Mouse (Mus musculus): ENCODE measurements around the gene Rnf213. TPM values are rescaled to one million over a fixed set of nuclear protein-coding genes. Genes with fewer than 3 reads are reported as not detected.

The Rnf213 gene
- polyA plus RNA-seq, 1 experiment from 2014 or later = 7.0 TPM

DNA sequence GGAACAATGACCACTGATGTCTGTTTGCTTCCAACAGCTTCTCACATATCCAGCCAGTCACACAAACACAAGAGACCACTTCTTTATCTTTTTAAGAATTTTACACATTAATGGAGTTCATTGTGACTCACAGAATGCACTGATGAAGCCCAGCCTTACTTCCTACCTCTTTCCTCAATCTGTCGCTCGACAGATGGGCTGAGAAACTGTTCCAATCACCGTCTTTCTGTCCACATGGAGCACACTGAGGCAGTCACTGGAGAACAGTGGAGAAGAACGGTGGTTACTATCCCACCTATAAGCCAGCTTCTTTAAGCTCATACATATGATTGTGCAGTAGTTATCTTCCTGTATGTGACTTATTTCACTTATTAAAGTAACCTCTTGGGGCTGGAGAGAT is 85.0 kb downstream of the Rnf213 start:
- Histone ChIP-seq H3K27me3 (replicated peaks; ENCODE audit: control insufficient read depth, insufficient read depth, low read length) (no peaks in the 10 kb centered on the region), H3K9ac (ENCODE audit: low read depth, low read length) (no peak overlapping the region), H3K4me3 (ENCODE audit: low read length) (no peak overlapping the region), H3K4me1 (ENCODE audit: control insufficient read depth, insufficient read depth, low read length) (no peaks in the 10 kb centered on the region), H3K36me3 (ENCODE audit: control insufficient read depth, insufficient read depth, low read length) (peaks cover 3% of the 10 kb centered on the region; the same call in 1 of the 2 replicates), H3K27ac (ENCODE audit: low read length) (no peak overlapping the region), H3K9me3 (ENCODE audit: control insufficient read depth, low read length) (no peaks in the 10 kb centered on the region), H3K4me2 (ENCODE audit: low read depth, low read length) (no peak overlapping the region)
- 93% methylated on average over 4 of the region's 4 CpGs for WGBS
- no peak for ATAC-seq

DNA sequence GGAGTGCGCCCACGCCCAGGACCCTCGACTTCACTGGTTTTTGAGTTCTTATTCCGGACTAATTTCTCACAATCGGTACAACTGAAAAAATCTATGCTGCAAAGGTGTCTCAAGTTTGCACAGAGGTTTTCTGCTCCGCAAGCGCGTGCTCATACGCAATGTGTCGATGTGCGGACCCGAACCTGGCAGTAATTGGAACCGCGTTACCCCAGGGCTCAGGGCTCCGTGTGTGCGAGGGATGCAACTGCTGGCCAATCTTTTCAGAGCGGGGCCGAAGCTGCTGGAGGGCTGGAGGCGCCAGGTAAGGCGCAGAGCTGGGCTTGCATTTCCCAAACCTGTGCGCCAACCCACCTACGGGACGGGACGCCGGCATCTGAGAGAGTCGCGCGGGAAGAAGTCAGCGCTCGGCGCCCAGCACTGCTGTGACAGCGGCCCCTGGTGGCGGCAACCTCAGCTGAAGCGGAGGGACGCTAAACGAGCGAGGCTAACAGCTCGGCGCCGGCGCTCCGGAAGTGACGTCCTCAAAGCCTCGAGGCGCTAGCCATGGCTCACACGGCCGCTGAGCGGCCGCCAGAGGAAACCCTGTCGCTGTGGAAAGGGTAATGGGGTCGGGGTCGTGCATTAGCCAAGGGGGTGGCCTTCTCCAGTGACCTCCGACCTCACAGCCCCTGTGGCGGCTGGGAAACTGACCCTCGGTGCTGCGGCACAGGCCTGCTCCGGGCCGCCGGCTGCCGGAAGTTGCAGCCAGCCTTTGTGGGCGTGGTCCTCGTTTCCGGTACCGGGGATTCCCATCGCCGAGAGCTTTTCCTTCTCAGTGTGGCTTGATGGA is 98.2 kb downstream of the Rnf213 start, which contains the start of gene Endov:
Gene Endov (plus strand): TSS at position 487 of the 829 bp plus-strand sequence.
- peak; percentile 98 for ATAC-seq
- WGBS = under 1% methylated on average over 66 of the region's 66 CpGs
- H3K4me1 ChIP-seq (ENCODE audit: control insufficient read depth, insufficient read depth, low read length) = peaks cover 13% of the 10 kb centered on the region
- H3K4me2 ChIP-seq (ENCODE audit: low read depth, low read length) = peak within 1 kb of the TSS; percentile 96
- H3K9me3 ChIP-seq (ENCODE audit: control insufficient read depth, low read length) = no peaks in the 10 kb centered on the region
- H3K9ac ChIP-seq (ENCODE audit: low read depth, low read length) = peak within 1 kb of the TSS; percentile 96
- 0 out of 2 replicates have a peak, but pooled peaks cover 2% of the 10 kb centered on the region for H3K36me3 ChIP-seq (ENCODE audit: control insufficient read depth, insufficient read depth, low read length)
- no peaks in the 10 kb centered on the region for H3K27me3 ChIP-seq (replicated peaks; ENCODE audit: control insufficient read depth, insufficient read depth, low read length)
- H3K27ac ChIP-seq (ENCODE audit: low read length) = peak within 1 kb of the TSS; percentile 90
- H3K4me3 ChIP-seq (ENCODE audit: low read length) = peak within 1 kb of the TSS; percentile 81

DNA sequence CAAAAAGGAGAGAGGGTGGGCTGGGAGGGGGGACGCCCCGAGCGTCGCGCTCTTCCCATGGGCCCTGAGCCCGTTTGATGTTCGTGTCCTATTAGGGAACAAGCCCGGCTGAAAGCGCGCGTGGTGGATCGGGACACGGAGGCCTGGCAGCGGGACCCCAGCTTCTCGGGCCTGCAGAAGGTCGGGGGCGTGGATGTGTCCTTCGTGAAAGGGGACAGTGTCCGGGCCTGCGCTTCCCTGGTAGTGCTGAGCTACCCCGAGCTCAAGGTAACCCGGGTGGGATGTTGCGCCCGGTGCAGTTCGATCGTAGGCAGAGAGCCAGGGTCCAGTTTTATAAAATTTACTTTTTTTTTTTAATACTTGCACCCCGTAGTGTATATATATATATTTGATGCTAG is 98.8 kb downstream of the Rnf213 start:
- H3K9me3 ChIP-seq (ENCODE audit: control insufficient read depth, low read length) = no peaks in the 10 kb centered on the region
- peak overlapping the region; percentile 81 for H3K4me3 ChIP-seq (ENCODE audit: low read length)
- H3K4me1 ChIP-seq (ENCODE audit: control insufficient read depth, insufficient read depth, low read length) = peaks cover 13% of the 10 kb centered on the region
- WGBS = 6% methylated on average over 27 of the region's 27 CpGs
- H3K9ac ChIP-seq (ENCODE audit: low read depth, low read length) = peak overlapping the region; percentile 96
- H3K27me3 ChIP-seq (replicated peaks; ENCODE audit: control insufficient read depth, insufficient read depth, low read length) = no peaks in the 10 kb centered on the region
- no peak for ATAC-seq
- H3K36me3 ChIP-seq (ENCODE audit: control insufficient read depth, insufficient read depth, low read length) = 0 out of 2 replicates have a peak, but pooled peaks cover 2% of the 10 kb centered on the region
- peak overlapping the region; percentile 90 for H3K27ac ChIP-seq (ENCODE audit: low read length)
- H3K4me2 ChIP-seq (ENCODE audit: low read depth, low read length) = peak overlapping the region; percentile 96

DNA sequence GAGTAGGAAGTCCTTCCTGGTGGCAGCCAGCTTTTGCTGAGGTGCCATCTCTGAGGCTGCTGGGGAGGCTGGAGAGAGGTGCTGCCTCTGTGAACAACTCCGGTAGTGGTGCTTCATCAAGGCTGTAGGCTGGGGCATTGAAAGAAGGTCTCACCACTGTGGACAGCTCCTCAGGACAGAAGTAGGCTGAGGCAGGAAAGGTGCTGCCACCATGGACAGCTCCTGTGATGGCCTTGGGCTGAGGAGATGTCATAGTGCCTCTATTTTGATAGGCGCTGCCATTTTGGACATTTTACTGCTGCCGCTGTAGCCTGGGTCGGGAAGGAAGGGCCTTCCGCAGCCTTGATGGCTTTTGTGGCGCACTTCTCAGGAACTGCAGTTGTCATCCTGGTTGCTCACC is 99.9 kb downstream of the Rnf213 start:
- Histone ChIP-seq H3K27ac (ENCODE audit: low read length) (no peak overlapping the region), H3K27me3 (replicated peaks; ENCODE audit: control insufficient read depth, insufficient read depth, low read length) (no peaks in the 10 kb centered on the region), H3K4me1 (ENCODE audit: control insufficient read depth, insufficient read depth, low read length) (peaks cover 13% of the 10 kb centered on the region), H3K9ac (ENCODE audit: low read depth, low read length) (no peak overlapping the region), H3K9me3 (ENCODE audit: control insufficient read depth, low read length) (no peaks in the 10 kb centered on the region), H3K4me2 (ENCODE audit: low read depth, low read length) (peak overlapping the region; percentile 96; the same call in 1 of the 2 replicates), H3K36me3 (ENCODE audit: control insufficient read depth, insufficient read depth, low read length) (0 out of 2 replicates have a peak, but pooled peaks cover under 1% of the 10 kb centered on the region), H3K4me3 (ENCODE audit: low read length) (no peak overlapping the region)
- ATAC-seq = no peak
- 90% methylated on average over 6 of the region's 6 CpGs for WGBS

DNA sequence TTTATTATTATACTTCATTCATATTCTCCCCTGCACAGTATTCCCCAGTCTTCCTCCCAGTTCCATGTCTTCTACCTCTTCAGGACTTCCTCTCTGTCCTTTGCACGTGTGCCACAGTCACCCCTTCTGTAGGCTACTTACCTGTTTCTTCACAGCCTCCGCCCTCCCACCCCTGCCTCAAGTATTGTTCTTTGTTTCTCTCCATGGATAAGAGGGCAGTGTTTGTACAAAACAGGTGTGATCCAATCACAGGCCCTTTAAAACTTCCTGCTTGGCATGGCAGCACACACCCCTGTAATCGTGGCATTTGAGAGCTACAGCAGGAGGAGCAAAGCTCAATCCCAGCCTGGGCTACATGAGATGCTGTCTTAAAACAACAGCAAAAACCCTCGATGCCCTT is 100.6 kb downstream of the Rnf213 start:
- H3K4me2 ChIP-seq (ENCODE audit: low read depth, low read length) = no peak overlapping the region
- no peak for ATAC-seq
- H3K27me3 ChIP-seq (replicated peaks; ENCODE audit: control insufficient read depth, insufficient read depth, low read length) = no peaks in the 10 kb centered on the region

DNA sequence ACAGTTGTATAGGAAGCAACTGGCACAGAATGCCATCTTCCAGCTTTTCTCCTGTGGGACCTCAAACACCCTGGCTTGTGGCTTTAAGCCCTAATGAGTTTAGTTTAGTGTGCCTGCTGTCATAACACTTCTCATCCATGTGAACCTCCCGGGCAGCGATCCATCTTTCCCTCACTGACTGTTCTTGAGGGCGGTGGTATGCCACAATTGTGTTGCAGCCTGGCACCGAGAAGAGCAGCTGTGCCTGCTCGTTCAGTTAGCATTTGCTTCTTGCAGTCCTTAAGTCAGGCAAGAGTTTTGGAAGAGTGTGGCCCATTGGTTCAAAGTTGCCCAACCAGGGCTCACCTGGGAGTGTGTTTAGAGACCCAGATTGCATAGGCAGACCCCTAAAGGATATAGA is 103.2 kb downstream of the Rnf213 start:
- H3K27ac ChIP-seq (ENCODE audit: low read length) = no peak overlapping the region
- H3K4me2 ChIP-seq (ENCODE audit: low read depth, low read length) = no peak overlapping the region
- H3K9me3 ChIP-seq (ENCODE audit: control insufficient read depth, low read length) = no peaks in the 10 kb centered on the region
- no peaks in the 10 kb centered on the region for H3K36me3 ChIP-seq (ENCODE audit: control insufficient read depth, insufficient read depth, low read length)
- no peak for ATAC-seq
- H3K4me1 ChIP-seq (ENCODE audit: control insufficient read depth, insufficient read depth, low read length) = peaks cover 8% of the 10 kb centered on the region
- no peak overlapping the region for H3K4me3 ChIP-seq (ENCODE audit: low read length)
- WGBS = 91% methylated on average over 5 of the region's 5 CpGs
- no peaks in the 10 kb centered on the region for H3K27me3 ChIP-seq (replicated peaks; ENCODE audit: control insufficient read depth, insufficient read depth, low read length)
- H3K9ac ChIP-seq (ENCODE audit: low read depth, low read length) = no peak overlapping the region

More for the DNA sequence above, 100.6 kb downstream of the Rnf213 start:
- H3K9ac ChIP-seq (ENCODE audit: low read depth, low read length) = no peak overlapping the region
- H3K27ac ChIP-seq (ENCODE audit: low read length) = no peak overlapping the region
- 56% methylated on average over 4 of the region's 4 CpGs for WGBS
- H3K4me3 ChIP-seq (ENCODE audit: low read length) = no peak overlapping the region
- no peaks in the 10 kb centered on the region for H3K36me3 ChIP-seq (ENCODE audit: control insufficient read depth, insufficient read depth, low read length)
- peaks cover 13% of the 10 kb centered on the region for H3K4me1 ChIP-seq (ENCODE audit: control insufficient read depth, insufficient read depth, low read length)
- H3K9me3 ChIP-seq (ENCODE audit: control insufficient read depth, low read length) = no peaks in the 10 kb centered on the region

DNA sequence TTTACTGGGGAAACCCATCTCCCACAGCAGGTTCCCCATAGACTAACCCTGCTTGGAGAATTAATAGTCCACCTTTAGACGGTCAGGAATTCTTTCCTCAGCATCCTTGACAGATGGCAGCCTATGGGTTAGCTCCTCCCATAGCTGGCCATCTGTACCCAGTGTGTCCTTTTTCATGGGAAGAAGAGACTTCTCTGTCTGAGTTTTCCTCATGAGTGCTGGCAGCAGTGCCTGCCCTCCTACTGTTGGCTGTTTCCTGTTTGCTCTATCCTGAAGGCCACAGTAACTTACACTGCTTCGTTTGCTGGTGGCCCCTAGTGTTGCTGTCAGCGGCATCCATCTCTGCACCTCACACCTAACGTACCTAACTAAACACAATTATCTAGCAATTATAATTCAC is 104.6 kb downstream of the Rnf213 start:
- ATAC-seq = no peak
- 73% methylated on average over 4 of the region's 4 CpGs for WGBS
- Histone ChIP-seq H3K27me3 (replicated peaks; ENCODE audit: control insufficient read depth, insufficient read depth, low read length) (no peaks in the 10 kb centered on the region), H3K36me3 (ENCODE audit: control insufficient read depth, insufficient read depth, low read length) (no peaks in the 10 kb centered on the region), H3K27ac (ENCODE audit: low read length) (no peak overlapping the region), H3K9me3 (ENCODE audit: control insufficient read depth, low read length) (no peaks in the 10 kb centered on the region), H3K4me2 (ENCODE audit: low read depth, low read length) (no peak overlapping the region), H3K4me3 (ENCODE audit: low read length) (no peak overlapping the region), H3K9ac (ENCODE audit: low read depth, low read length) (no peak overlapping the region), H3K4me1 (ENCODE audit: control insufficient read depth, insufficient read depth, low read length) (peaks cover 4% of the 10 kb centered on the region)

DNA sequence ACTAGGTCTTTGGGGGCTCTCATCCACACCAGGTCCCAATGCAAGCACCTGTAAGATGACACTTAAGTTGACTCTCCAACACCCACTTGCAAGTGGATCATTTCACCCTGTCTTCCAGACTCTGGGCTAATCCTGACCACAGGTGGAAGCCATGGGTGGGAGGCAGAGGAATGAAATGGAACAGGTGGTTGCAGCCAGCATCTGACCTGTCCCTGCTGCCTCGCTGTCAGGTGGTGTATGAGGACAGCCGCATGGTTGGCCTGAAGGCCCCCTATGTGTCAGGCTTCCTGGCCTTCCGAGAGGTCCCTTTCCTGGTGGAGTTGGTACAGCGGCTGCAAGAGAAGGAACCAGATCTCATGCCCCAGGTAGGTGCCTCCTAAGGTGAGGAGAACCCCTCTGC is 106.4 kb downstream of the Rnf213 start:
- Histone ChIP-seq H3K4me3 (ENCODE audit: low read length) (no peak overlapping the region), H3K9me3 (ENCODE audit: control insufficient read depth, low read length) (no peaks in the 10 kb centered on the region), H3K4me1 (ENCODE audit: control insufficient read depth, insufficient read depth, low read length) (no peaks in the 10 kb centered on the region), H3K36me3 (ENCODE audit: control insufficient read depth, insufficient read depth, low read length) (0 out of 2 replicates have a peak, but pooled peaks cover 5% of the 10 kb centered on the region), H3K27me3 (replicated peaks; ENCODE audit: control insufficient read depth, insufficient read depth, low read length) (no peaks in the 10 kb centered on the region), H3K4me2 (ENCODE audit: low read depth, low read length) (no peak overlapping the region), H3K9ac (ENCODE audit: low read depth, low read length) (no peak overlapping the region), H3K27ac (ENCODE audit: low read length) (no peak overlapping the region)
- WGBS = 87% methylated on average over 4 of the region's 4 CpGs
- no peak for ATAC-seq

DNA sequence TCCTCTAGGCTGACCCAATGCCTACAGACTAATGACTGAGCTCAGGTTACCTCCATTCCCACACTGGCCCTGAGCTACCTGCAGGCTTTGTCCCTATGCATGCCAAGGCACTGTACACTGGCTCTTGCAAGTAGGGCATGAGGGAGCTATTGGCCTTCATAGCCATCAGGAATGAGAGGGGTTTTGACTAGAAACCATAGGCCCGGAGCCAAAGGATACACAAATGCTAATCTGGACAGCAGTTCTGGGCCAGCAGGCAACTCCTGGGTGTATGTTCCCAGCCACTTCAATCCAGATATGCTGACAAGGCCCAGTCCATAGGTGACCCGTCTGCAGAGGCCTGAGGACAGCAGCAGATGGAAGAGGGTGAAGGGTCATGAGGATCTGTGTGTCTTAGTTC is 107.1 kb downstream of the Rnf213 start:
- no peaks in the 10 kb centered on the region for H3K4me1 ChIP-seq (ENCODE audit: control insufficient read depth, insufficient read depth, low read length)
- H3K4me3 ChIP-seq (ENCODE audit: low read length) = no peak overlapping the region
- no peak overlapping the region for H3K27ac ChIP-seq (ENCODE audit: low read length)
- 0 out of 2 replicates have a peak, but pooled peaks cover 5% of the 10 kb centered on the region for H3K36me3 ChIP-seq (ENCODE audit: control insufficient read depth, insufficient read depth, low read length)
- no peak overlapping the region for H3K9ac ChIP-seq (ENCODE audit: low read depth, low read length)
- 86% methylated on average over 2 of the region's 2 CpGs for WGBS
- H3K4me2 ChIP-seq (ENCODE audit: low read depth, low read length) = no peak overlapping the region
- no peak for ATAC-seq
- H3K27me3 ChIP-seq (replicated peaks; ENCODE audit: control insufficient read depth, insufficient read depth, low read length) = no peaks in the 10 kb centered on the region
- H3K9me3 ChIP-seq (ENCODE audit: control insufficient read depth, low read length) = no peaks in the 10 kb centered on the region
